29 mouse cellular contexts compared by ENCODE assay signal in the genomic region with DNA sequence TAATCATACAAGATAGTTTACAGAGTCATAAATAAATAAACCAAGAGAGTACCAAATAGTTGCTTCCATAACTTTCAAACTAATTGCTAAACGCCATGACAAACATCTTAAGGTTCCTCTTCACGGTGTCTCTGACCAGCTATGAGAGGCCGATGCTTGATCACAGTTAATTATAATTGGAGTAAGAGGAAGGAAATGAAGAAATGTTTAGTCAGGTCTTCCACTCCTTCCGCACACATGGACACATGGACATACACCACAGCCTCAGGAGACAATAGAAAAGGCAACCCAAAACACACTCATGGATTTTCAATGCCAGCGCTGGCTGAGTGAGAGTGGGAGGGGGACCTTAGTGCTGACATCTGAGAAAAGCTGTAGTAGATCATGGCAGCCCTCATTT.
DNase-seq lines count a peak whose midpoint lies in the region; ATAC-seq and TF ChIP-seq lines count a peak whose summit lies in the region.
"Had no signal": no experiment of that assay in that cellular context is flagged by ENCODE, and none has a peak within 500 bp of the region (broad histone marks: within the 10 kb centered on the region; RNA-seq: fewer than 3 reads in every experiment).

No protein-coding gene starts in this region.

- H3K27ac ChIP-seq in heart, embryonic 12.5 days (ENCODE audit: poor library complexity, severe bottlenecking): no peak overlapping the region
- peak overlapping the region; percentile 22 for H3K27ac ChIP-seq in bone marrow macrophage, adult 2 months (ENCODE audit: insufficient read depth, low read depth, low read length)
- H3K27ac ChIP-seq in macrophage: peak overlapping the region; percentile 39
- H3K27ac ChIP-seq: embryonic facial prominence, embryonic 13.5 days; embryonic facial prominence, embryonic 15.5 days; forebrain, embryonic 10.5 days; forebrain, embryonic 12.5 days had no signal

- intact Hi-C loops in left cerebral cortex, postnatal 14 days (cut with DNase I): no loop called here

- no peak overlapping the region for H3K4me2 ChIP-seq in heart, embryonic 12.5 days
- H3K4me2 ChIP-seq: embryonic facial prominence, embryonic 13.5 days; embryonic facial prominence, embryonic 15.5 days; forebrain, embryonic 12.5 days had no signal

- DNase-seq in heart, adult 11 months: peak; percentile 16
- DNase-seq in left cerebral cortex, postnatal 14 days (ENCODE audit: low spot score in 2 of 2): no peak
- DNase-seq in layer of hippocampus, postnatal 10 days (ENCODE audit: low spot score in 2 of 2): no peak
- DNase-seq: adrenal gland, adult 8-10 months; adrenal gland, postnatal 14 days; adrenal gland, postnatal 36 days; B cell, adult 2 months; cerebellum, adult 11 months; cerebellum, adult 18-20 months; cerebellum, adult 8-10 months; cerebellum, adult 9-11 months; cerebellum, postnatal 14 days; cerebellum, postnatal 36 days; embryo, embryonic 11 days had no signal

- no peak for TF ChIP-seq CTCF in bone marrow macrophage, adult 2 months (IDR thresholded peaks at IDR 0.05; ENCODE audit: low read depth, low read length)

- H3K4me1 ChIP-seq in heart, embryonic 12.5 days (replicated peaks): peaks cover 14% of the 10 kb centered on the region
- peaks cover 28% of the 10 kb centered on the region for H3K4me1 ChIP-seq in bone marrow macrophage, adult 2 months (ENCODE audit: control insufficient read depth, insufficient read depth, low read length)

- TF ChIP-seq POLR2A in bone marrow macrophage, adult 2 months (IDR thresholded peaks at IDR 0.05; ENCODE audit: borderline replicate concordance, low read depth, low read length): no peak

- H3K36me3 ChIP-seq in heart, embryonic 12.5 days: no peaks in the 10 kb centered on the region
- H3K36me3 ChIP-seq in macrophage (ENCODE audit: inconsistent target): no peaks in the 10 kb centered on the region
- H3K36me3 ChIP-seq: embryonic facial prominence, embryonic 13.5 days; embryonic facial prominence, embryonic 15.5 days; forebrain, embryonic 10.5 days; forebrain, embryonic 12.5 days; G1E had no signal

- no peaks in the 10 kb centered on the region for H3K79me2 ChIP-seq in macrophage (ENCODE audit: inconsistent target)

- H3K9ac ChIP-seq in heart, embryonic 12.5 days: no peak overlapping the region
- H3K9ac ChIP-seq: embryonic facial prominence, embryonic 13.5 days; embryonic facial prominence, embryonic 15.5 days; forebrain, embryonic 12.5 days had no signal

- H3K4me3 ChIP-seq in heart, embryonic 12.5 days: no peak overlapping the region
- no peak overlapping the region for H3K4me3 ChIP-seq in bone marrow macrophage, adult 2 months (ENCODE audit: insufficient read depth, low read length)
- no peak overlapping the region for H3K4me3 ChIP-seq in macrophage (ENCODE audit: inconsistent target)
- H3K4me3 ChIP-seq: embryonic facial prominence, embryonic 13.5 days; embryonic facial prominence, embryonic 15.5 days; erythroblast, embryonic 14.5 days; forebrain, embryonic 10.5 days; forebrain, embryonic 12.5 days had no signal

- 89% methylated on average over 5 of the region's 5 CpGs for WGBS in heart, embryonic 12.5 days
- WGBS in macrophage (ENCODE audit: missing documents): 27% methylated on average over 5 of the region's 5 CpGs

- ATAC-seq in heart, embryonic 12.5 days (ENCODE audit: insufficient number of reproducible peaks, low FRiP score): no peak
- ATAC-seq: activated CD4-positive, CD25-positive, alpha-beta regulatory T cell, adult 4 months; CD4-positive, CD25-positive, alpha-beta regulatory T cell, adult 4 months; forebrain, embryonic 14.5 days; forebrain, embryonic 16.5 days; Patski had no signal

- H3K9me3 ChIP-seq in heart, embryonic 12.5 days (replicated peaks): no peaks in the 10 kb centered on the region
- H3K9me3 ChIP-seq: embryonic facial prominence, embryonic 13.5 days; embryonic facial prominence, embryonic 15.5 days; forebrain, embryonic 10.5 days; forebrain, embryonic 12.5 days had no signal

- H3K27me3 ChIP-seq in heart, embryonic 12.5 days (replicated peaks): no peaks in the 10 kb centered on the region
- H3K27me3 ChIP-seq: CH12.LX had no signal
